Mouse (Mus musculus) erythroblast, adult 5-6 weeks (primary cell): ENCODE results near the gene Aifm3. TPM values are rescaled to one million over a fixed set of nuclear protein-coding genes. Genes with fewer than 3 reads are reported as not detected.
"Not testable (repeated sequence)": the region's sequence is repeated elsewhere in the genome, so short reads cannot be mapped to it uniquely, and the experiment has no call there.

ENCODE experiments used
- ATAC-seq: replicated peaks from 2 replicates; pipeline ENCODE4 v1.8.0; 2016; ENCODE audit warnings: moderate number of reproducible peaks, mild to moderate bottlenecking, moderate TSS enrichment, inconsistent platforms; ENCODE audit not compliant: poor library complexity, low FRiP score, severe bottlenecking
- total RNA-seq, 2 experiments: library from RNA; stranded (forward) in 1 of 2; stranded (reverse) in 1 of 2; fragments of 150-400 nt in 1 of 2; fragments of 200-764, 138-1000 nt in 1 of 2; gene quantifications; 2 replicates each; pipeline versions ENCODE4 v1.2.3 to v1.2.4; 2015 to 2017; ENCODE audit warnings: low replicate concordance in 2 of 2

Aifm3 gene
- total RNA-seq, 2 experiments from 2014 or later: not detected

- no peak for ATAC-seq
These were observed 7.3 kb downstream of the Aifm3 start for GRCm38 (mm10) chr16:17496499-17497305.

DNA sequence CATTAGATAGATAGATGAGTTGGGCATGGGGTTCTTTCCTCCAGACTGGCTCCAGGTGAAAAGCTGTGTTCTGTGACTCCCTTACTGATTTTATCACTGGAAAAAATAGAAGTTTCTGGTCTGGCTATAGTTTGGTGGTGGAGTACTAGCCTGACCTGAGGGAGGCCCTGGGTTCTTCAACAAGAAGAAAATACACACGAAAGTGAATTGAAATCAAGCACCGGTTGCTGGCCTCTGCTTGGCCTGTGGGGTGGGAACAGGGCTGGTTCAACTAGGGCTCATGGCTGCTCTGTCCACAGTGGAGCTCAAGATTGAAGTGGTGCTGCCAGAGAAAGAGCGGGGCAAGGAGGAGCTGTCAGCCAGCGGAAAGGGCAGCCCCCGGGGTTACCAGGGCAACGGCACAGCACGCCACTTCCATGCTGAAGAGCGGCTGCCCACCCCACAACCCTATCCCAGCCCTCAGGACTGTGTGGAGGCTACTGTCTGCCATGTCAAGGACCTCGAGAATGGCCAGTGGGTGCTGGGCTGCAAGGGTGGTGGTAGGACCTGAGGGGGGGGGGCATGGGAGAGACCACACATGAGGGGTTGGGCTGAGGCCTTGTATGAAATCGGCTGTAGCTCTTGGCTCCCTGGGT lies 10.0 kb downstream of the Aifm3 start:
- no peak for ATAC-seq

DNA sequence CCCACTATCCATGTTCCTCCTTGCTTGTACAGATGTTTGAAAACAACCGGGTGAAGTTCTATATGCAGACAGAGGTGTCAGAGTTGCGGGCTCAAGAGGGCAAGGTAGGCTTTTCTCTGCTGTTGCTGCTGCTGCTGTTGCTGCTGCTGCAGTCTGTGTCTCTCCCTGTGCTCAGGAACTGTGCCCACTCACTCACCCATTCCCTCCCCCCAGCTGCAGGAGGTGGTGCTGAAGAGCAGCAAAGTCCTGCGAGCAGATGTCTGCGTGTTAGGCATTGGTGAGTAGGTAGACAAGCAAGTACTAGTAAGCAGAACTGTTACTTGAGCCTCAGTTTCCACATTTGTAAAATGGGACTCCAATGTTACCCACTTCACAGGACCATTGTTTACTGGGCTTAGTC lies 13.3 kb downstream of the Aifm3 start:
- ATAC-seq: no peak

DNA sequence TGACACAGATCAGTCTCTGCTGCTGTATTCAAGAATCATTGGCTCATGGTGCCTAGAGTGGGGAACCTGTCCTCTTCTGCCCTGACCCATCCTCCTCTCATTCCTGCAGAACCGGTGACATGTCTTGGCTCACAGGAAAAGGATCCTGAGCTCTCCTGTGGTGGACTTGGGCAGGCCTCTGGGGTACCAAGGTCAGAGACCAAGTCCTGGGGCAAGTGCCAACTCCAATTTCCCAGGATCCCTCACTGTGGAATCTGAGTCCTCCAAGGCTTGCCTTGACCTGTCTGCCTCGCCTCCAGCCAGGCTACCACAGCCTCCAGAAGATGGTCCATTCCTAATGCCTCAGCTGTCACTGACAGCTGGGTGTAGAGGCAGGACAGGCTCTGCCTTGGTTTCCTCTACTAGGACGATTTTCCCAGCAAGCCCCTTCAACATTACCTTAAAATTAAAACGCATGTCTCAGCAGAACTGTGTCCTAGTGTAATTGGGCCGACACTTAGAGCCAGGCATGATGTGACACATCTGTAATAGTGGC lies 17.7 kb downstream of the Aifm3 start:
- no peak for ATAC-seq

- ATAC-seq: not testable (repeated sequence)
These were observed 18.6 kb downstream of the Aifm3 start for GRCm38 (mm10) chr16:17508031-17508430.

DNA sequence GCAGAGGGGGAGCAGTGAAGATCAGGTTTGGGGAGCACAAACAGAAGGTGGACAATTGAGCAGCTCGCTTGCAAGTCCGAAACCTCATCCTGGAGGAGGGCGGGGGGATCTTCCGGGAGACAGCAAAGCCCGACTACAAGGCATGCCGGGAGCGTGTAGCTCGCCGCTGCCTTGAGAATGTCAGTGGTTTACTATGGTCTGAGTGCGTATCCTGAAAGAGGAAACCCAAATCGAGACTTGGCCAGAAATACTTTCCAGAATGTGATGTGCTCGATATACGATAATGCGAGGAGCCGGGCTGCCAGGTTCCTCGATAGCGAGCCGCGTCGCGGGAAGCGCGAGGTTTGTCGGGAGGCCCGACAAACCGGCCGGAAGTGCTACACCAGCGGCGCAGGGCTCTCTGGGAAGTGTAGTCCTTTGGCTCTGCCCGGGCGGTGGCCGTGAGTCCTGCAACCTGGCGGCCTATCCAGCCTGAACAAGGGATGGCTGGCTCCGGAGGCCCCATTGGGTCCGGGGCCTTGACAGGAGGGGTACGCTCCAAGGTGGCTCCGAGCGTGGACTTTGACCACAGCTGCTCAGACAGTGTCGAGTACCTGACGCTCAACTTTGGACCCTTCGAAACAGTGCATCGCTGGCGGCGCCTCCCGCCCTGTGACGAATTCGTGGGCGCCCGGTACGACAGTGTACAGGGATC lies 19.3 kb downstream of the Aifm3 start, which contains the start of gene Lztr1:
TSS of gene Lztr1 (plus strand) at position 143 of the 694 bp plus-strand sequence.
- peak; percentile 94 for ATAC-seq

DNA sequence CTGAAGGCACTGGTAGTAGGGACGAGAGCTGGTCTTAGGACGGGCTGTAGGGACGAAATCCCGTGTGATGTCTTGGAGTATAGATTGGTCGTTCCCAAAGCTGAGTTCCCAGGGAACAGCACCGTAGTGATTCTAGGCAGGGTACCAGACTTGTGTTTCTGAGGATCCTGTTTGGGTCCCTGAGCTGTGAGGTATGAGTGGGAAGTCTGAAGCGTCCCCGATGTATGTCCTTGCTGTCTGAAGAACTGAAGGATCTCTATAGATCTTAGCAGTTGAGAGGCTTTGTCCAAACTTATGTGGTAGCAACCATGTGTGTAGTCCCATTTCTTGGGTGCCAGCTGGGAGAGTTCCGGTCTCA lies 19.8 kb downstream of the Aifm3 start:
- peak; percentile 28 for ATAC-seq

DNA sequence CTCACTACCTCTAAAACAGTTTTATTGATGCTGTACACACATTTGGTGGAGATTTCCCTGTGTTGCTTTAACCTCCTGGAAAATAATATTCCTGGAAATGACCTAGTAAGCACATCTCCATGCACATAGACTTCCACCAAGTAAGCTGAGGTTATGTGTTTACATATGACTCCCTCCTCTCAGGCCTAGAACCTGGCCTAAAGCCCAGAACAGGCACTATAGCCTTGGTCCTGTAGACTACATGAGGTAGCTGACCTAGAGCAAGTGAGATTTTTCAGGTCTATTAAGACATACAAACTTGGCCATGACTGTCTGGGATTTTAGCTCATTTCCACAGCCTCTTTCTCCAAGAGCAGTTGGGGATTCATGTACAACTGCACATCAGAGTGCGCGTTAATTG lies 20.7 kb downstream of the Aifm3 start:
- ATAC-seq: no peak

- no peak for ATAC-seq
These were observed 21.3 kb downstream of the Aifm3 start for GRCm38 (mm10) chr16:17510686-17511085.

- no peak for ATAC-seq
These were observed 22.0 kb downstream of the Aifm3 start for GRCm38 (mm10) chr16:17511431-17511830.

- no peak for ATAC-seq
These were observed 29.5 kb downstream of the Aifm3 start for GRCm38 (mm10) chr16:17518910-17519309.

- no peak for ATAC-seq
These were observed 34.7 kb downstream of the Aifm3 start for GRCm38 (mm10) chr16:17524156-17524555.

DNA sequence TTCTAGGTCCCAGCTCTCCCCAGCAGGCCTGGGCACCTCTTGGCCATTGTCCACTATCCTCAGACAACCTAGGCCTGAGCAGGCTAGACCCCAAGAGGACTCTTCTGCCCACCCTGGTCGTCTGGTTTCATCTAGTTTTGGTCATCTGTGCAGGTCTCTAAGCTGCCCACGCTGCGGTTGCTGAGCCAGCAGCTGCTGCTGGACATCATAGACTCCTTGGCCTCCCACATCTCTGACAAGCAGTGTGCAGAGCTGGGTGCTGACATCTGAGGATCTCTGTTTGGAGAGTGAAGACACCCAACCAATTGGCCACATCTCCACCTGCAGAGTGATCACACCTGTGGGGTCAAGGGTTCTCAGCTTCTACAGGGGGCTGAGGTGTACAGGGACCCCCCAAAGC lies 36.1 kb downstream of the Aifm3 start:
- no peak for ATAC-seq

DNA sequence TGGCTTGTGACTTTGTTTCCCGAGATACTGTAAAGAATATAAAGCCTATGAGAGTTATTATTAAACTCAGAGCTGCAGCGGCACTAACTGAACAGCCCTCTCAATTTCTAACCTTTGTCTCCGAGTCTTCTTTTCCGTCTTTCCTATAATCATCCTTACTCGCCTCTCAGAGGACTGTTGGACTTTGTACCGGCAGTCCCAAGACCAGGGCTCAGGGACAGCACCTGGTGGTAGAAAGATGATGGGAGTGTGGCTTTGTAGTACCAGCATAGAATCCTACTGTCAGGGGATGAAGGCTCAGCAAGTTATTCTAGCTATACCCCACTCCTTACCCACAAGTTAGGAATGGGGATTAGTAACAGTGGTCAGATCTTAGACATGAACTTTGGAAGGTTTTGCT lies 36.8 kb downstream of the Aifm3 start:
- ATAC-seq: no peak

- ATAC-seq: no peak
These were observed 38.2 kb downstream of the Aifm3 start for GRCm38 (mm10) chr16:17527606-17528005.

DNA sequence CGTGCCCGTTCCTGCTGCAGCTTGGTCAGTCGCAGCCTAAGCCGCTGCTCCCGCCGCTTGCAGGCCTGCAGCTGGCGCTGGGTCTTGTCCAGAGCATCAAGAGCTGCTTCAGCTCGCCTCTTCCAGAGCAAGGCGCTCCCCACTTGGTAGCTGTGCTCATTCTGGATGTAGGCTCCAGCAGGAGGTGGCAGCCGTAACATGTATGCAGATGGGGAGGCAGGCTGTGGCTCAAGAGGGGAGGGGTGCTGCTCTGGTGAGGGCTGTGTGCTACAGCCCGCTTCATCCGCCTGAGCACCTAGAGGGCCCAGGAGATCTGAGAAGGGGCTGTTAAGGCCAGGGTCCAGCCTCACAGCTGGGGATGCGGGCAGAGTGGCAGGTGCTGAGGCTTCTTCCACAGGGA lies 38.9 kb downstream of the Aifm3 start:
- ATAC-seq: no peak

GRCm38 (mm10) chr16:17529981-17530586 lies 40.7 kb downstream of the Aifm3 start:
- ATAC-seq: peak; percentile 27

DNA sequence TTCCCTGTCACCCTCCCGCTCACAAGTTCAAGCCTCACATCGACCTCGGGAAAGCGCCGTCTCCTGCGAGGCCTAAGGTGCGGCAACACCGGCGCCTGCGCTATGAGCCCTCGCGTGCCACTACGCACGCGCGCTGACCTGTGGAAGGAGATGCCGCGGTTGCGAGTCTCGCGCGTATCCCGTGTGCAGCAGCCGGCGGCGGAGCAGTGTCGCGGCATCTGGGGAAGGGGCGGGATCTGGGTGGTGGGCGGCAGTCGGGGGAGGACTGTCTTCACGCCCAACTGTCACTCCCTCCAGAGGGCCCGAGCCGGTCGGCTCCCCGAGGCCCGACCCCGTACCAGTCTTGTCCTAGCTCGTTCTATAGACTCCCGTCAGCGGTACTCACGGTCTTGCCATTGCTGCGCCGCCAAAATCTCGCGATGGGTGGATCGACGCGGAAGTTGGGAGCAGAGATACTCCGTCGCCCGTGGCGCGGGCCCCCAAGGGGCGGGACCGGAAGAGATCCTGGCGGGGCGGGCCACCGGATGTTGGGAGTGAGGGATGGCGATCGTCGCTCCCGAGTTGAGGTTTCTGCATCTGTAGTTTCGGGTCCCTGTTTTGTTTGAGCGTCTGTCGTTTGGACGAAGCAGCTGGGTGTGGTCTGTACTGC lies 41.4 kb downstream of the Aifm3 start, which contains the start of gene Thap7:
TSS of gene Thap7 (minus strand) at position 497 of the 649 bp plus-strand sequence.
- peak; percentile 93 for ATAC-seq

GRCm38 (mm10) chr16:17532271-17532670 lies 42.9 kb downstream of the Aifm3 start:
- ATAC-seq: no peak
